Mouse (Mus musculus) intestine, embryonic 14.5 days (tissue): ENCODE results near the gene Gm26602. TPM values are rescaled to one million over a fixed set of nuclear protein-coding genes. Genes with fewer than 3 reads are reported as not detected.

Experiments used
- ATAC-seq: fragments of 200-750 bp; cut with Nextera tagmentation; replicated peaks from 2 replicates; pipeline ENCODE4 v1.8.0; 2017; ENCODE audit warnings: low read depth, moderate number of reproducible peaks, moderate TSS enrichment, moderate library complexity; ENCODE audit not compliant: low FRiP score, low TSS enrichment
- DNase-seq: peaks from one replicate; pipeline ENCODE4 v3.0.0-alpha.2; 2018; ENCODE audit warnings: low spot score
- H3K27ac ChIP-seq: fragments of 300-500 bp; sonication (generic); 2 replicates; pipeline ENCODE4 v1.5.1; 2014; ENCODE audit warnings: low read depth, mild to moderate bottlenecking, control low read depth
- H3K27me3 ChIP-seq: fragments of 300-500 bp; sonication (generic); replicated peaks from 2 replicates; pipeline ENCODE4 v1.6.1; 2014; ENCODE audit warnings: low read length, control low read depth; ENCODE audit not compliant: control insufficient read depth, insufficient read depth
- H3K36me3 ChIP-seq: fragments of 300-500 bp; sonication (generic); 2 replicates; pipeline ENCODE4 v1.6.1; 2014; ENCODE audit warnings: low read length, control low read depth; ENCODE audit not compliant: control insufficient read depth, insufficient read depth
- H3K4me1 ChIP-seq: fragments of 300-500 bp; sonication (generic); replicated peaks from 2 replicates; pipeline ENCODE4 v1.6.1; 2014; ENCODE audit warnings: low read length, control low read depth, mixed read lengths; ENCODE audit not compliant: control insufficient read depth, insufficient read depth
- H3K4me2 ChIP-seq: fragments of 300-500 bp; sonication (generic); 2 replicates; pipeline ENCODE4 v1.6.1; 2014; ENCODE audit warnings: low read length
- H3K4me3 ChIP-seq: fragments of 300-500 bp; sonication (generic); 2 replicates; pipeline ENCODE4 v1.5.1; 2014; ENCODE audit warnings: low read depth, low read length, control low read depth, mixed read lengths
- H3K9ac ChIP-seq: fragments of 300-500 bp; sonication (generic); 2 replicates; pipeline ENCODE4 v1.6.1; 2014; ENCODE audit warnings: mild to moderate bottlenecking, low read length
- H3K9me3 ChIP-seq: fragments of 300-500 bp; sonication (generic); 2 replicates; pipeline ENCODE4 v1.6.1; 2016; ENCODE audit warnings: low read length, control low read depth; ENCODE audit not compliant: control insufficient read depth
- WGBS: fragments of 180-500 bp; shearing (Covaris S2); extraction: QIAGEN DNeasy Blood & Tissue Kit; methylation state at CpG from one replicate; pipeline ENCODE4 v1.1.7; 2014; 5-methylcytosine and 5-hydroxymethylcytosine counted together
- polyA plus RNA-seq: library from polyadenylated mRNA; unstranded; fragments of >200 nt; fragmentation: Nextera tagmentation; extraction: Ambion mirVana; gene quantifications from 2 replicates; pipeline ENCODE4 v1.2.1, GENCODE M21; 2014

The Gm26602 gene
- polyA plus RNA-seq, 1 experiment from 2014 or later, result not detected

- peaks cover 44% of the 10 kb centered on the region for H3K36me3 ChIP-seq
- DNase-seq, result no peak
- no peak overlapping the region for H3K9ac ChIP-seq
- no peaks in the 10 kb centered on the region for H3K9me3 ChIP-seq
- no peak for ATAC-seq
- no peaks in the 10 kb centered on the region for H3K27me3 ChIP-seq
- no peak overlapping the region for H3K4me2 ChIP-seq
- no peak overlapping the region for H3K4me3 ChIP-seq
- no peak overlapping the region for H3K27ac ChIP-seq
- 76% methylated on average over 9 of the region's 9 CpGs for WGBS
- peaks cover 37% of the 10 kb centered on the region for H3K4me1 ChIP-seq
Measured at GRCm38 (mm10) chr10:79931797-79932196, 21.1 kb downstream of the Gm26602 start.

DNA sequence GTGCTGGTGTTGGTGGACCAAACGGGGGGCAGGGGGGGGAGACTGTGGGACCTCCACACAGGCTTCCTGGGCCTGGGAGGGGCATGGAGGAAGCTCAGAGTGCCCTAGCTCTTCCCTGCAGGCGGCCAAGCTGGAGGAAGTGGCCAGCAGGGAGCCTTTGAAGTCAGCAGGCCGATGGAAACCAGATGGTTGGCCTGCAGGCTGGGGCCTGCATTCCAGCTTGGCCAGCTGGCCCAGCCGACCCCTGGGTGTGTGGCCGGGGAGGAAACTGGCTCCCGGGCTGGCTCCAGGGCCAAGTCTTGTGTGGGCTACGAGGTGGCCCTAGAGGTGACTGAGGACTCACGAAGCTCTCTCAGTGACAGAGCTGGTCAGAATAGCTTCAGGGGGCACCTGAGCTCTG lies 22.1 kb downstream of the Gm26602 start:
- no peak overlapping the region for H3K4me2 ChIP-seq
- ATAC-seq, result no peak
- H3K27me3 ChIP-seq, result no peaks in the 10 kb centered on the region
- 0 out of 2 replicates have a peak overlapping the region, but pooled peaks have one; percentile 7 for H3K9ac ChIP-seq
- no peaks in the 10 kb centered on the region for H3K9me3 ChIP-seq
- H3K4me1 ChIP-seq, result peaks cover 39% of the 10 kb centered on the region
- peaks cover 53% of the 10 kb centered on the region for H3K36me3 ChIP-seq
- no peak overlapping the region for H3K4me3 ChIP-seq
- no peak for DNase-seq
- WGBS, result 22% methylated on average over 8 of the region's 8 CpGs
- peak overlapping the region; percentile 43; the same call in 1 of the 2 replicates for H3K27ac ChIP-seq

- Histone ChIP-seq H3K27ac (0 out of 2 replicates have a peak overlapping the region, but pooled peaks have one; percentile 43), H3K36me3 (peaks cover 57% of the 10 kb centered on the region), H3K27me3 (no peaks in the 10 kb centered on the region), H3K9me3 (no peaks in the 10 kb centered on the region), H3K9ac (no peak overlapping the region), H3K4me3 (no peak overlapping the region), H3K4me2 (no peak overlapping the region), H3K4me1 (peaks cover 39% of the 10 kb centered on the region)
- ATAC-seq (no peak), DNase-seq (no peak)
- WGBS, result 61% methylated on average over 9 of the region's 9 CpGs
Measured at GRCm38 (mm10) chr10:79933145-79933679, 22.6 kb downstream of the Gm26602 start.

DNA sequence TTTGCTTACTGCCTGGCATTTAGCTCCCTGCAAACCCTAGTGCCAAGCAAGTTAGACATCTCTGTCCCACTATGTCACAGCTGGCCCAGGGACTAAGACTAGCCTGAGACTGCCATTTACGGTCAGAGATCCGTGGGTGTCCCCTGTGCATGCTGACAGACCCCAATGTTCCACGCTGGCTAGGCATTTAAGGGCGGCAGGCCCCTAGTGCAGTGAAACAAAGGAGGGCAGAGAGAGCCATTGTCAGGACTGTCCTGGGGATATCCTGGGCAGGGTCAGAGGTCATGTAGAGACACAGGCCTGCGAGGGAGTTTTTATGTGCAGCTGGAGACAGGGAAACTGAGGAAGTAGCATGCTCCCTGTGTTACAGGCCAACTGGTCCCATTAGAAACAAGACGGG lies 23.2 kb downstream of the Gm26602 start:
- H3K27ac ChIP-seq, result no peak overlapping the region
- peaks cover 37% of the 10 kb centered on the region for H3K4me1 ChIP-seq
- peaks cover 57% of the 10 kb centered on the region for H3K36me3 ChIP-seq
- 72% methylated on average over 6 of the region's 6 CpGs for WGBS
- no peak overlapping the region for H3K9ac ChIP-seq
- ATAC-seq, result no peak
- no peaks in the 10 kb centered on the region for H3K27me3 ChIP-seq
- H3K9me3 ChIP-seq, result no peaks in the 10 kb centered on the region
- no peak overlapping the region for H3K4me3 ChIP-seq
- no peak for DNase-seq
- H3K4me2 ChIP-seq, result no peak overlapping the region

- 0 out of 2 replicates have a peak, but pooled peaks have one; percentile 13 for ATAC-seq
Measured at GRCm38 (mm10) chr10:79934272-79934721, 23.6 kb downstream of the Gm26602 start.

DNA sequence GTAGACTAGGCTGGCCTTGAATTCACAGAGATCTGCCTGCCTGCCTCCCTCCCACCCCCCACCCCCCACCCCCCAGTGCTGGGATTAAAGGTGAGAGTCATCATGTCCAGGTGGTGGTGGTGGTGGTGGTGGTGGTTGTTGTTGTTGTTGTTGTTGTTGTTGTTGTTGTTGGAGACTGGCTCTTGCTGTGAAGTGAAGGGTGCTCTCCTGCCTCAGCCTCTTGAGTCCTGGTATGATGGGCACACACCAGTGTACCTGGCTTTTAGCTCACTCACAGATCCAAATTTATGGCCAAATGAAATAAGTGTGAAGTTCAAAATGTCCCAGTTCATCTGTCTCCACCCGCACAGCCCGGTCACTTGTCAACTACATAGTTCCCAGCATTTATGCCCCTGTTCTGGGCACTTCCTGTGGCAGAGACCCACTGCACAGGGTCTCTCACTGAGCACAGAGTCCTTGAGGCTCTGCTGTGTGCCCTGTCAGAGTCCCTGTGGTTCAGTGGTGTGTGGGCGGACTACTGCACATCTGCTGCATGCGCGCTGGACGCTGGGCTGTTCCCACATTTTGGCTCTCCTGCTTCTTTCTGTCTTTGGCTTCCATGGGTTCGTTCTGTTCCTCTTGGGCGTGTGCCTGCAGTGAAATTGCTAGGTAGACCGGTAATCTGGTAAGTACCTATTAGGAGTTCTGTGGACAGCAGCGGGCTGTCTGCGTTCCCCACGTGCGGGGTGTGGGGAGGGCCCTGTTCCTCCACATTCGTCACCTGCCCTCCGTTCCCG lies 24.3 kb downstream of the Gm26602 start:
- Histone ChIP-seq H3K27me3 (no peaks in the 10 kb centered on the region), H3K4me2 (no peak overlapping the region), H3K4me3 (no peak overlapping the region), H3K4me1 (peaks cover 30% of the 10 kb centered on the region), H3K9ac (no peak overlapping the region), H3K27ac (no peak overlapping the region), H3K9me3 (no peaks in the 10 kb centered on the region), H3K36me3 (peaks cover 60% of the 10 kb centered on the region)
- 89% methylated on average over 16 of the region's 16 CpGs for WGBS
- no peak for DNase-seq
- ATAC-seq, result no peak

More at GRCm38 (mm10) chr10:79934272-79934721, 23.6 kb downstream of the Gm26602 start:
- no peaks in the 10 kb centered on the region for H3K9me3 ChIP-seq
- H3K4me1 ChIP-seq, result peaks cover 33% of the 10 kb centered on the region
- no peaks in the 10 kb centered on the region for H3K27me3 ChIP-seq
- H3K27ac ChIP-seq, result no peak overlapping the region
- no peak overlapping the region for H3K4me2 ChIP-seq
- DNase-seq, result no peak
- no peak overlapping the region for H3K9ac ChIP-seq
- H3K4me3 ChIP-seq, result no peak overlapping the region
- peaks cover 57% of the 10 kb centered on the region for H3K36me3 ChIP-seq
- whole genome bisulfite sequencing, result 69% methylated on average over 13 of the region's 13 CpGs

DNA sequence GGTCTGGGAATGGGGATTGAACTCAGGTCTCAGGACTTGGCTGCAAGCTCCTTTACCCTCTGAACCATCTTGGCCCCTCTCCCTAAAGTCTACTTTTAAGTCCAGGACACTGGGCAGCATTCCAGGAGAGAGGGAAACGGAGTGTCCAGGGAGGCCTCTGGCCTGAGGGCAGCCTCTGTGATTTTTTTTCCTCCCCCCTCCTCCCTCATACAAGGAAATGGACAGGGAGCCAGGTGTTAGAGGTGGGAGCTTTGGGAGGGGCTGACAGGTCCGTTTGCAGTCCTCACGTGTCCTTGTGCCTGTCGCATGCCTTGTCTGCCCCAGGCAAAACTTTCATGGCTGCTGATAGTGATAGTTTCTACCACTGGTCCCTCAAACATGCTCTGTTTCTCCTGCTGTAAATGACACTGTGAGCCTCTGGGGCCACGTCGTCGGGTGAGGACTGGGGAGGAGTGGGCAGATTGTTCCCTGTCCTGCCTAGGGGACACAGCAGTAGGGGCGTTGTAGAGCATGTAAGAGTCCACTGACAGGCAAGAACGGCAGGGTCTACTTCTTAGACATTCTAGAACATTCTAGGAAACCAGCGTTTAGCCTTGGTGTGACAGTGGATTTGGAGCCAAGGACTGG lies 25.7 kb downstream of the Gm26602 start:
- no peak overlapping the region for H3K4me3 ChIP-seq
- no peaks in the 10 kb centered on the region for H3K9me3 ChIP-seq
- H3K27me3 ChIP-seq, result no peaks in the 10 kb centered on the region
- peaks cover 60% of the 10 kb centered on the region for H3K36me3 ChIP-seq
- no peak overlapping the region for H3K4me2 ChIP-seq
- no peak for DNase-seq
- H3K4me1 ChIP-seq, result peaks cover 30% of the 10 kb centered on the region
- WGBS, result 65% methylated on average over 10 of the region's 10 CpGs
- no peak for ATAC-seq
- no peak overlapping the region for H3K9ac ChIP-seq
- no peak overlapping the region for H3K27ac ChIP-seq

GRCm38 (mm10) chr10:79936911-79937441 lies 26.3 kb downstream of the Gm26602 start:
- DNase-seq (no peak), ATAC-seq (no peak)
- Histone ChIP-seq H3K4me1 (peaks cover 25% of the 10 kb centered on the region), H3K27ac (no peak overlapping the region), H3K4me2 (no peak overlapping the region), H3K9ac (no peak overlapping the region), H3K36me3 (peaks cover 60% of the 10 kb centered on the region), H3K4me3 (no peak overlapping the region), H3K27me3 (no peaks in the 10 kb centered on the region), H3K9me3 (no peaks in the 10 kb centered on the region)
- 75% methylated on average over 27 of the region's 27 CpGs for WGBS
